Mouse (Mus musculus) liver, embryonic 18 days (tissue): ENCODE data around the gene Capza2. TPM values are rescaled to one million over a fixed set of nuclear protein-coding genes. Genes with fewer than 3 reads are reported as not detected.

Source experiments
- polyA plus RNA-seq: library from polyadenylated mRNA; depleted of rRNA; stranded (reverse); fragments of >200 nt; gene quantifications from 2 replicates; pipeline ENCODE4 v1.2.3, GENCODE M21; 2012; rRNA removed

The Capza2 gene
- 41.9 and 42.9 TPM in 2 replicates for polyA plus RNA-seq

GRCm38 (mm10) chr6:17635615-17636284 is at the start of gene Capza2:
Capza2 (plus strand) TSS chr6:17636234.

GRCm38 (mm10) chr6:17692647-17693046 is 56.6 kb downstream of the Capza2 start, which contains the start of gene St7:
St7 (plus strand) TSS chr6:17692933.

Other genes starting within 250 kb of the Capza2 start
- gene Met, start 172.4 kb upstream of the Capza2 start, polyA plus RNA-seq, result 6.0 and 6.6 TPM in 2 replicates
- 8.4 and 9.3 TPM in 2 replicates for gene St7, start 56.7 kb downstream of the Capza2 start, polyA plus RNA-seq